Mouse (Mus musculus): ENCODE measurements around the gene Serpinc1. TPM values are rescaled to one million over a fixed set of nuclear protein-coding genes. Genes with fewer than 3 reads are reported as not detected.
"Not testable (repeated sequence)": the region's sequence is repeated elsewhere in the genome, so short reads cannot be mapped to it uniquely, and the experiment has no call there.

Serpinc1 gene
- polyA plus RNA-seq, 1 experiment: 2.0 TPM

GRCm38 (mm10) chr1:160982887-160983286, 4.5 kb downstream of the Serpinc1 start:
- peaks cover 6% of the 10 kb centered on the region for H3K27me3 ChIP-seq (replicated peaks)
- H3K9me3 ChIP-seq: no peaks in the 10 kb centered on the region
- TF ChIP-seq GATA1 (IDR thresholded peaks at IDR 0.05; ENCODE audit: borderline replicate concordance, low read length) (no peak), FLI1 (IDR thresholded peaks at IDR 0.05; ENCODE audit: low read length) (no peak)

GRCm38 (mm10) chr1:160984731-160985130, 6.3 kb downstream of the Serpinc1 start:
- not testable (repeated sequence) for H3K4me3 ChIP-seq (replicated peaks); H3K36me3 ChIP-seq (replicated peaks; ENCODE audit: low read length); H3K9me3 ChIP-seq
- H3K4me1 ChIP-seq: peaks cover 24% of the 10 kb centered on the region
- peaks cover 10% of the 10 kb centered on the region for H3K27me3 ChIP-seq (replicated peaks)

More at GRCm38 (mm10) chr1:160982887-160983286, 4.5 kb downstream of the Serpinc1 start:
- Histone ChIP-seq H3K4me1 (peaks cover 35% of the 10 kb centered on the region), H3K36me3 (replicated peaks; ENCODE audit: low read length) (peaks cover 11% of the 10 kb centered on the region), H3K4me3 (replicated peaks) (no peak overlapping the region)

GRCm38 (mm10) chr1:160985477-160985876, 7.1 kb downstream of the Serpinc1 start:
- H3K4me1 ChIP-seq: peaks cover 17% of the 10 kb centered on the region

GRCm38 (mm10) chr1:160986881-160987635, 8.7 kb downstream of the Serpinc1 start:
- TF ChIP-seq GATA1 (IDR thresholded peaks at IDR 0.05; ENCODE audit: borderline replicate concordance, low read length) (no peak), FLI1 (IDR thresholded peaks at IDR 0.05; ENCODE audit: low read length) (no peak)
- Histone ChIP-seq H3K9me3 (no peaks in the 10 kb centered on the region), H3K27me3 (replicated peaks) (peaks cover 15% of the 10 kb centered on the region), H3K4me1 (peaks cover 10% of the 10 kb centered on the region), H3K36me3 (replicated peaks; ENCODE audit: low read length) (no peaks in the 10 kb centered on the region), H3K4me3 (replicated peaks) (no peak overlapping the region)

More at GRCm38 (mm10) chr1:160985477-160985876, 7.1 kb downstream of the Serpinc1 start:
- peaks cover 8% of the 10 kb centered on the region for H3K36me3 ChIP-seq (replicated peaks; ENCODE audit: low read length)
- peaks cover 12% of the 10 kb centered on the region for H3K27me3 ChIP-seq (replicated peaks)
- no peak overlapping the region for H3K4me3 ChIP-seq (replicated peaks)
- no peaks in the 10 kb centered on the region for H3K9me3 ChIP-seq
- TF ChIP-seq FLI1 (IDR thresholded peaks at IDR 0.05; ENCODE audit: low read length) (no peak), GATA1 (IDR thresholded peaks at IDR 0.05; ENCODE audit: borderline replicate concordance, low read length) (no peak)

GRCm38 (mm10) chr1:160989395-160989794, 11.0 kb downstream of the Serpinc1 start:
- TF ChIP-seq GATA1 (IDR thresholded peaks at IDR 0.05; ENCODE audit: borderline replicate concordance, low read length) (no peak), FLI1 (IDR thresholded peaks at IDR 0.05; ENCODE audit: low read length) (no peak)
- no peaks in the 10 kb centered on the region for H3K9me3 ChIP-seq
- H3K27me3 ChIP-seq (replicated peaks): peaks cover 15% of the 10 kb centered on the region
- H3K36me3 ChIP-seq (replicated peaks; ENCODE audit: low read length): peaks cover 2% of the 10 kb centered on the region
- peaks cover 6% of the 10 kb centered on the region for H3K4me1 ChIP-seq
- H3K4me3 ChIP-seq (replicated peaks): no peak overlapping the region

- peaks cover 12% of the 10 kb centered on the region for H3K36me3 ChIP-seq (replicated peaks; ENCODE audit: low read length)
- H3K27me3 ChIP-seq (replicated peaks): peaks cover 10% of the 10 kb centered on the region
- no peaks in the 10 kb centered on the region for H3K9me3 ChIP-seq
- H3K4me3 ChIP-seq (replicated peaks): no peak overlapping the region
- no peak for TF ChIP-seq FLI1 (IDR thresholded peaks at IDR 0.05; ENCODE audit: low read length)
- no peak for TF ChIP-seq GATA1 (IDR thresholded peaks at IDR 0.05; ENCODE audit: borderline replicate concordance, low read length)
- H3K4me1 ChIP-seq: peaks cover 3% of the 10 kb centered on the region; the same call in 1 of the 2 replicates
Measured at GRCm38 (mm10) chr1:160993851-160994250, 15.5 kb downstream of the Serpinc1 start.

GRCm38 (mm10) chr1:161004942-161005341, 26.6 kb downstream of the Serpinc1 start:
- TF ChIP-seq GATA1 (IDR thresholded peaks at IDR 0.05; ENCODE audit: borderline replicate concordance, low read length) (no peak), FLI1 (IDR thresholded peaks at IDR 0.05; ENCODE audit: low read length) (no peak)
- no peaks in the 10 kb centered on the region for H3K9me3 ChIP-seq
- peaks cover 59% of the 10 kb centered on the region for H3K36me3 ChIP-seq (replicated peaks; ENCODE audit: low read length)
- H3K4me1 ChIP-seq: peaks cover 20% of the 10 kb centered on the region
- no peak overlapping the region for H3K4me3 ChIP-seq (replicated peaks)
- H3K27me3 ChIP-seq (replicated peaks): no peaks in the 10 kb centered on the region

GRCm38 (mm10) chr1:161005526-161005925, 27.1 kb downstream of the Serpinc1 start:
- Histone ChIP-seq H3K27me3 (replicated peaks) (no peaks in the 10 kb centered on the region), H3K4me3 (replicated peaks) (no peak overlapping the region), H3K9me3 (no peaks in the 10 kb centered on the region), H3K4me1 (peaks cover 20% of the 10 kb centered on the region), H3K36me3 (replicated peaks; ENCODE audit: low read length) (peaks cover 62% of the 10 kb centered on the region)
- TF ChIP-seq GATA1 (IDR thresholded peaks at IDR 0.05; ENCODE audit: borderline replicate concordance, low read length) (no peak), FLI1 (IDR thresholded peaks at IDR 0.05; ENCODE audit: low read length) (no peak)

- H3K36me3 ChIP-seq (replicated peaks; ENCODE audit: low read length): peaks cover 66% of the 10 kb centered on the region
Measured at GRCm38 (mm10) chr1:161006471-161006870, 28.1 kb downstream of the Serpinc1 start.

GRCm38 (mm10) chr1:161008038-161008437, 29.7 kb downstream of the Serpinc1 start:
- H3K4me3 ChIP-seq (replicated peaks): no peak overlapping the region
- TF ChIP-seq FLI1 (IDR thresholded peaks at IDR 0.05; ENCODE audit: low read length) (no peak), GATA1 (IDR thresholded peaks at IDR 0.05; ENCODE audit: borderline replicate concordance, low read length) (no peak)
- H3K36me3 ChIP-seq (replicated peaks; ENCODE audit: low read length): peaks cover 74% of the 10 kb centered on the region
- H3K27me3 ChIP-seq (replicated peaks): no peaks in the 10 kb centered on the region
- no peaks in the 10 kb centered on the region for H3K9me3 ChIP-seq
- peaks cover 20% of the 10 kb centered on the region for H3K4me1 ChIP-seq

More at GRCm38 (mm10) chr1:161006471-161006870, 28.1 kb downstream of the Serpinc1 start:
- H3K27me3 ChIP-seq (replicated peaks): no peaks in the 10 kb centered on the region
- TF ChIP-seq FLI1 (IDR thresholded peaks at IDR 0.05; ENCODE audit: low read length) (no peak), GATA1 (IDR thresholded peaks at IDR 0.05; ENCODE audit: borderline replicate concordance, low read length) (no peak)
- no peaks in the 10 kb centered on the region for H3K9me3 ChIP-seq
- H3K4me1 ChIP-seq: peaks cover 20% of the 10 kb centered on the region
- no peak overlapping the region for H3K4me3 ChIP-seq (replicated peaks)
